Mouse (Mus musculus) spleen, embryonic (tissue): ENCODE data around the gene Crb3.

ENCODE experiments used
- CTCF ChIA-PET: fragments of 350-600 bp; sonication (Branson Sonifier 250); formaldehyde crosslinking; loops from one replicate; lab custom pipeline; 2022; lab: Charles Lee

Crb3 gene

DNA sequence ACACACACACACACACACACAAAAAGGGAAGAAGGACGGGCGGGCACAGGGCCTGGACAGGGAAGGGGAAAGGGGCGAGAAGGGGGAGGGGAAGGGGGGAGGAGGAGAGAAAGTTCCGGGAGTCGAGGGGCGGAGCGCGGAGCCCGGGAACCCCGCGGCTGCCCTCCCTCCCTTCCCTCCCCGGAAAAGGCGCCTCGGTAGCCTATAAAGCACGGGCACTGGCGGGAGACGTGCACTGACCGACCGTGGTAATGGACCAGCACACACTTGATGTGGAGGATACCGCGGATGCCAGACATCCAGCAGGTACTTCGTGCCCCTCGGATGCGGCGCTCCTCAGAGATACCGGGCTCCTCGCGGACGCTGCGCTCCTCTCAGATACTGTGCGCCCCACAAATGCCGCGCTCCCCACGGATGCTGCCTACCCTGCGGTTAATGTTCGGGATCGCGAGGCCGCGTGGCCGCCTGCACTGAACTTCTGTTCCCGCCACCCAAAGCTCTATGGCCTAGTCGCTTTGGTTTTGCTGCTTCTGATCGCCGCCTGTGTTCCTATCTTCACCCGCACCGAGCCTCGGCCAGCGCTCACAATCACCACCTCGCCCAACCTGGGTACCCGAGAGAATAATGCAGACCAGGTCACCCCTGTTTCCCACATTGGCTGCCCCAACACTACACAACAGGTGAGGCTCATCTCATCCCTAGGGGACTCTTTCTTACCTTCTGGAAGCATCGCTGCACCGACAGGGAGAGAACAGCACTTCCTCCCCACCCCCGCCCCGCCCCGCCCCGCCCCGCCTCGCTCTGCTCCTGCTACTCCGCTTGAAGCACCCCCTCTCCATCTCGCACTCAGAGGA, 46.5 kb downstream of the Crb3 start, which contains the start of gene Tnfsf9:
Gene Tnfsf9, plus strand, starts transcription at position 145 of the 854 bp plus-strand sequence.
- CTCF ChIA-PET = interaction anchor here (0.6 kb wide), 1 partner anchor 463 kb away, joined by 16 read pairs; no protein-coding TSS in a partner anchor

DNA sequence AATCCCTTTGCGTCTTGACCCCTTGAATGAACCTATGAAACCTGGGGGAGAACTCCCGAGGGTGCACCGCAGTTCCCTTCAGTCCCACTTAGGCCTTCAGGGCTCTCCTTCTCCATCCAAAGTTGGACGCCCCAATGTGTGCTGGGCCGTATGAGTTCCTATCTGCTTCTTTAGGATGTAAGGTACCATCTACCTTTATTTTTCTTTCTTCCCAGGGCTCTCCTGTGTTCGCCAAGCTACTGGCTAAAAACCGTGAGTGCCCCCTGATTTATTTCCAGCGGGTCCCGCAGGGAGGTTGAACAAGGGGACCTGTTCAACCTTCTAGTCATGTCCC, 47.1 kb downstream of the Crb3 start:
- CTCF ChIA-PET = interaction anchor here (0.6 kb wide), 1 partner anchor 464 kb away, joined by 16 read pairs; no protein-coding TSS in a partner anchor

DNA sequence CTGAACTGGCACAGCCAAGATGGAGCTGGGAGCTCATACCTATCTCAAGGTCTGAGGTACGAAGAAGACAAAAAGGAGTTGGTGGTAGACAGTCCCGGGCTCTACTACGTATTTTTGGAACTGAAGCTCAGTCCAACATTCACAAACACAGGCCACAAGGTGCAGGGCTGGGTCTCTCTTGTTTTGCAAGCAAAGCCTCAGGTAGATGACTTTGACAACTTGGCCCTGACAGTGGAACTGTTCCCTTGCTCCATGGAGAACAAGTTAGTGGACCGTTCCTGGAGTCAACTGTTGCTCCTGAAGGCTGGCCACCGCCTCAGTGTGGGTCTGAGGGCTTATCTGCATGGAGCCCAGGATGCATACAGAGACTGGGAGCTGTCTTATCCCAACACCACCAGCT, 48.2 kb downstream of the Crb3 start:
- CTCF ChIA-PET = interaction anchor here (0.7 kb wide), 1 partner anchor 10 kb away, joined by 3 read pairs; no protein-coding TSS in a partner anchor

DNA sequence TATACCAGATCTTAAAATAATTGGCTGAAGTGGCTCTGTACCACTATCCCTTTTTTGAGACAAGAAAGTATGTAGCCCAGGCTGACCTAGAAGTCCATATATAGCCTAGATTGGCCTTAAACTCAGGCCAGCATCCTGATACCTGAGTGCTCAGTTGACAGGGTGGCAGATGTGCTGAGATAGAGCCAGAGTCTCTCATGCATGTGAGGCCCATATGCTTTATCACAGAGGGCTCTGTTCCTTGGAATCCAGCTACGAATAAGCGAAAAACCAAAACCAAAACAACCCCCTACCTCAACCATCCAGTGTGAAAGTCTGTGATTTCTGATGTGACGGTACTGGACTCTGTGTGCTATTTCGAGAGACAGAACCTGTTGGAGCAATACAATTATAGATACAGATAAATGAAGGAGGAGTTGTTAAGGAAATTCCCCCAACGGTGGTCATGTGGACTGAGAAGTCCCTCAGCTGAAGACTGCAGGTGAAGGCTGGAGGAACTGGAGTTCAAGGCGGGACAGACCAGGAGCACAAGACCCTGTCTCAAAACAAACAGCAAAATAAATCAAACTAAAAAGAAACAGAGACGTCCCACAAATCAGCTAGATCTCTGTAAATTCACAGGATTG, 49.2 kb downstream of the Crb3 start:
- CTCF ChIA-PET = no interaction called here

DNA sequence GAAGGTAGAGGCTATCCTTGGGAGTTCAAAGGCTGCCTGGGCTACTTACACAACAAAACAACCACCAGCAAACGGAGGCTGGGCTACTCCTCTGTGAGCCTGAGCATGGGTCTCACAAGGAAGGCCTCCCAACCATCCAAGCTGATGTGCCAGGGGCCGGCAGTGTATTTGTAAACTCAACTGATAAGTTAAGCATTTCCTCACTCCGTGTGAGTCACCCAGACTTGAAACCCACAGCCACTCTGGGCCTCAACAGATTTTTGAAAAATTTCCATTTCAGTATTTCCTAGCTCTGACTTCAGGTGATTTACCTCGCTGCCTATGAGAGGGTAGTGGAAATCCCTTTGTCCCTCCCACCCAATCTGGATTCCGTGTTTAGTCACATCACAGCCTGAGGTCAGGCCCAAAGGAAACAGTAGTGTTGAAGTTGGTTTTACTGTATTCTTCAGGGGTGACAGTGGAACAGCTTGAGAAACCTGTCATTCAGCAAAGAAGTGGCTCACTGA, 49.8 kb downstream of the Crb3 start:
- CTCF ChIA-PET = no interaction called here

DNA sequence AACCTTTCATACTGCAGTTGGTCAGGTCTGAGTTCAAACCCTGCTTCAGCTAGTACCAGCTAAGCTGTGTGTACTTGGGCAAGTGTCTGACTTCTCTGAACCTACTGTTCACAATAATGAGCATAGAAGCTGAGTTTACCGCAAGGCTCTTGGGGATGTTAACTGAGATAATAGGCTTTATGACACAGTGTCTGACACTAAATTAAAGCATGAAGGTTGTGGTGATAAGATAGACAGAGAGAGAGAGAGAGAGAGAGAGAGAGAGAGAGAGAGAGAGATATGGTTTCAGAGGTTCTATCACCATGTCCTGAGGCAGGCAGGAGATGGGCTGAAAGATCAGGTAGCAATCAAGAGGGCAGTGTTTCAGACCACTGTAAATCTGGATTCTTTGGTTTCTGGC, 51.1 kb downstream of the Crb3 start:
- CTCF ChIA-PET = no interaction called here

DNA sequence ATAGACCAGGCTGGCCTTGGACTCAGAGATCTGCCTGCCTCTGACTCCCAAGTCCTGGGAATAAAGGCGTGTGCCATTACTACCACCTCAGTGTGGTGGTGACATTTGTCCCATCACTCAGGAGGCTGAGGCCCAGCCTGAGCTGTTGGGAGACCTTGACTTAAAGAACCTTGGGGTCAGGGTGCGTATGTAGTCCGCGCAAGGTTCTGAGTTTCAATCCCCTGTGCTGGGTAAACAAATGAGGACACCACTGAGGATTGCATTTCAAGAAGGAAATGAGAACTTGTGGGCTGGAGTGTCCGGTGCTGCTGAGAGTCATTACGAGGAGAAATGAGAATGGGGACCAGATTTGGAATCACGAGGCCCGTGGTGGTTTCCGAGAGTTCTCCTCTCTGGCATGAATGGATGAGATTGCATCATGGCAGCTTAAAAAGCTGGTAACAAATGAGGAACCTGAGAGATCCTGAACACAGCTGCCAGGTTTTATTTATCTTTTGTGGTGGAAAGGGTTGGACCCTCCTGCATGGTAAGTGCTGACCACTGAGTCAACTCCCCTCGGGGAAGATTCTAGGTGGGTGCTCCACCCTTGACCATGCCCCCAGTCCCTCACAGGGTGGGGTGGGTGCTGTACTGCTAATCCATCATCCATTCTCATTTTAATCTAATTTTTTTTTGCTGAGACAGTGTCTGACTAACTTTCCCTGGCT, 54.0 kb downstream of the Crb3 start:
- CTCF ChIA-PET = no interaction called here
